Mouse (Mus musculus) Patski (cell line): Measurements from ENCODE around the gene Ttll5. TPM values are rescaled to one million over a fixed set of nuclear protein-coding genes. Genes with fewer than 3 reads are reported as not detected.

Experiments
- ATAC-seq: fragments of 100-300 bp; one replicate; pipeline ENCODE4 v1.8.0; 2021
- CTCF ChIA-PET: fragments of 350-600 bp; sonication (Branson Sonifier 250); formaldehyde crosslinking; loops from one replicate; lab custom pipeline; 2022; ENCODE audit warnings: inconsistent platforms; lab: Charles Lee
- POLR2A ChIA-PET: fragments of 350-600 bp; sonication (Branson Sonifier 250); formaldehyde crosslinking; loops from one replicate; lab custom pipeline; 2022; ENCODE audit warnings: antibody characterized with exemption, inconsistent platforms; lab: Charles Lee
- DNase-seq: peaks from one replicate; pipeline ENCODE4 v3.0.0-alpha.2; 2011; ENCODE audit warnings: low read depth, low spot score
- H3K27me3 ChIP-seq: fragments of 371-371 bp; one replicate; pipeline ENCODE4 v1.5.1; 2021
- CTCF ChIP-seq: fragments of 100-300 bp; IDR thresholded peaks from one replicate; pipeline ENCODE4 v1.5.1; 2021
- in situ Hi-C: fragments of 300-500 bp; cut with MboI; formaldehyde crosslinking; loops from 3 replicates; pipeline ENCODE4 v1.11.1; 2018; ENCODE audit warnings: low pct_unique_long_range_greater_than_20kb, mixed read lengths
- polyA plus RNA-seq: library from polyadenylated mRNA; unstranded; gene quantifications from one replicate; pipeline ENCODE4 v1.2.3, GENCODE M21; 2021

Ttll5 gene
- polyA plus RNA-seq, 1 experiment from 2014 or later, result 14.5 TPM

GRCm38 (mm10) chr12:86109531-86109930, 285.1 kb downstream of the Ttll5 start:
- no peak for TF ChIP-seq CTCF
- in situ Hi-C loops, result no loop called here
- ATAC-seq (no peak), DNase-seq (no peak)
- no peaks in the 10 kb centered on the region for H3K27me3 ChIP-seq
- ChIA-PET CTCF (interaction anchor here (1.2 to 1.6 kb wide), 4 partner anchors 10 to 244 kb away, joined by 3 to 7 read pairs (median 4); no protein-coding TSS in a partner anchor), POLR2A (no interaction called here)

GRCm38 (mm10) chr12:86110637-86111036, 286.2 kb downstream of the Ttll5 start:
- no peak for ATAC-seq
- CTCF ChIA-PET, result interaction anchor here (1.6 kb wide), 1 partner anchor 9 kb away, joined by 5 read pairs; no protein-coding TSS in a partner anchor
- in situ Hi-C loops, result no loop called here
- H3K27me3 ChIP-seq, result no peaks in the 10 kb centered on the region
- POLR2A ChIA-PET, result no interaction called here
- no peak for DNase-seq
- TF ChIP-seq CTCF, result peak; percentile 79

Other genes starting within 250 kb of the Ttll5 start
- 50.7 TPM for gene Jdp2, start 225.6 kb upstream of the Ttll5 start, polyA plus RNA-seq
- not detected for gene Batf, start 138.0 kb upstream of the Ttll5 start, polyA plus RNA-seq
- 0.21 TPM for gene Flvcr2, start 78.1 kb upstream of the Ttll5 start, polyA plus RNA-seq
- 47.6 TPM for gene Erg28, start 109 bp upstream of the Ttll5 start, polyA plus RNA-seq